Mouse (Mus musculus): ENCODE results near the gene Gatc. TPM values are rescaled to one million over a fixed set of nuclear protein-coding genes. Genes with fewer than 3 reads are reported as not detected.

The Gatc gene
- polyA plus RNA-seq, 1 experiment from 2014 or later = 27.3 TPM

GRCm38 (mm10) chr5:115327610-115328548 lies 13.1 kb downstream of the Gatc start:
- peak overlapping the region; percentile 79 for H3K4me3 ChIP-seq (replicated peaks)
- ATAC-seq (ENCODE audit: insufficient number of reproducible peaks, insufficient read depth, low FRiP score, low TSS enrichment, low read depth) = peak; percentile 34; the same call in 1 of the 2 replicates
- under 1% methylated on average over 53 of the region's 55 CpGs for WGBS

GRCm38 (mm10) chr5:115326875-115327609 lies 13.9 kb downstream of the Gatc start, which contains the start of gene Srsf9:
Srsf9 (plus strand) TSS chr5:115327177.
- peak within 1 kb of the TSS; percentile 93 for H3K9ac ChIP-seq (replicated peaks)
- H3K27me3 ChIP-seq = no peaks in the 10 kb centered on the region
- peak within 1 kb of the TSS; percentile 83 for H3K4me2 ChIP-seq
- peak within 1 kb of the TSS; percentile 79 for H3K4me3 ChIP-seq (replicated peaks)
- H3K36me3 ChIP-seq = peaks cover 27% of the 10 kb centered on the region
- under 1% methylated on average over 92 of the region's 97 CpGs for WGBS
- ATAC-seq (ENCODE audit: insufficient number of reproducible peaks, insufficient read depth, low FRiP score, low TSS enrichment, low read depth) = peak; percentile 91
- H3K4me1 ChIP-seq (replicated peaks) = peaks cover 27% of the 10 kb centered on the region
- peak within 1 kb of the TSS; percentile 93 for H3K27ac ChIP-seq
- no peaks in the 10 kb centered on the region for H3K9me3 ChIP-seq

More at GRCm38 (mm10) chr5:115327610-115328548, 13.1 kb downstream of the Gatc start:
- peak overlapping the region; percentile 93 for H3K27ac ChIP-seq
- peak overlapping the region; percentile 93 for H3K9ac ChIP-seq (replicated peaks)
- peak overlapping the region; percentile 83 for H3K4me2 ChIP-seq
- H3K4me1 ChIP-seq (replicated peaks) = peaks cover 27% of the 10 kb centered on the region
- no peaks in the 10 kb centered on the region for H3K27me3 ChIP-seq
- H3K36me3 ChIP-seq = peaks cover 35% of the 10 kb centered on the region
- no peaks in the 10 kb centered on the region for H3K9me3 ChIP-seq

- peak; percentile 75; the same call in 1 of the 2 replicates for ATAC-seq (ENCODE audit: insufficient number of reproducible peaks, insufficient read depth, low FRiP score, low TSS enrichment, low read depth)
- H3K9ac ChIP-seq (replicated peaks) = peak overlapping the region; percentile 93
- H3K27me3 ChIP-seq = no peaks in the 10 kb centered on the region
- H3K4me2 ChIP-seq = peak overlapping the region; percentile 83
- WGBS = 27% methylated on average over 11 of the region's 11 CpGs
- peaks cover 20% of the 10 kb centered on the region for H3K36me3 ChIP-seq
- H3K9me3 ChIP-seq = no peaks in the 10 kb centered on the region
- H3K4me1 ChIP-seq (replicated peaks) = peaks cover 27% of the 10 kb centered on the region
- peak overlapping the region; percentile 79 for H3K4me3 ChIP-seq (replicated peaks)
- peak overlapping the region; percentile 93 for H3K27ac ChIP-seq
Observed at GRCm38 (mm10) chr5:115326256-115326831, 14.6 kb downstream of the Gatc start.

- peak overlapping the region; percentile 37 for H3K4me3 ChIP-seq (replicated peaks)
- no peaks in the 10 kb centered on the region for H3K27me3 ChIP-seq
- under 1% methylated on average over 22 of the region's 22 CpGs for WGBS
- peak; percentile 23; the same call in 1 of the 2 replicates for ATAC-seq (ENCODE audit: insufficient number of reproducible peaks, insufficient read depth, low FRiP score, low TSS enrichment, low read depth)
- H3K9ac ChIP-seq (replicated peaks) = peak overlapping the region; percentile 40; the same call in 1 of the 2 replicates
- peaks cover 36% of the 10 kb centered on the region for H3K4me1 ChIP-seq (replicated peaks)
- H3K27ac ChIP-seq = peak overlapping the region; percentile 95
- peak overlapping the region; percentile 71 for H3K4me2 ChIP-seq
- no peaks in the 10 kb centered on the region for H3K36me3 ChIP-seq
- H3K9me3 ChIP-seq = no peaks in the 10 kb centered on the region
Observed at GRCm38 (mm10) chr5:115319004-115319940, 21.7 kb downstream of the Gatc start.

GRCm38 (mm10) chr5:115317645-115318328 lies 23.2 kb downstream of the Gatc start:
- Histone ChIP-seq H3K27me3 (no peaks in the 10 kb centered on the region), H3K36me3 (no peaks in the 10 kb centered on the region), H3K4me3 (replicated peaks) (peak overlapping the region; percentile 3), H3K4me2 (peak overlapping the region; percentile 71), H3K9me3 (no peaks in the 10 kb centered on the region), H3K27ac (peak overlapping the region; percentile 95), H3K4me1 (replicated peaks) (peaks cover 41% of the 10 kb centered on the region), H3K9ac (replicated peaks) (no peak overlapping the region)
- WGBS = under 1% methylated on average over 10 of the region's 10 CpGs
- peak; percentile 73 for ATAC-seq (ENCODE audit: insufficient number of reproducible peaks, insufficient read depth, low FRiP score, low TSS enrichment, low read depth)

GRCm38 (mm10) chr5:115316968-115317644 lies 23.9 kb downstream of the Gatc start:
- peak; percentile 39; the same call in 1 of the 2 replicates for ATAC-seq (ENCODE audit: insufficient number of reproducible peaks, insufficient read depth, low FRiP score, low TSS enrichment, low read depth)
- H3K4me3 ChIP-seq (replicated peaks) = peak overlapping the region; percentile 3; the same call in 1 of the 2 replicates
- H3K4me2 ChIP-seq = peak overlapping the region; percentile 71
- peak overlapping the region; percentile 95 for H3K27ac ChIP-seq
- 5% methylated on average over 14 of the region's 14 CpGs for WGBS
- no peaks in the 10 kb centered on the region for H3K27me3 ChIP-seq
- H3K4me1 ChIP-seq (replicated peaks) = peaks cover 41% of the 10 kb centered on the region
- no peaks in the 10 kb centered on the region for H3K9me3 ChIP-seq
- H3K9ac ChIP-seq (replicated peaks) = peak overlapping the region; percentile 50
- no peaks in the 10 kb centered on the region for H3K36me3 ChIP-seq

GRCm38 (mm10) chr5:115313668-115313943 lies 27.4 kb downstream of the Gatc start:
- no peak for ATAC-seq (ENCODE audit: insufficient number of reproducible peaks, insufficient read depth, low FRiP score, low TSS enrichment, low read depth)
- H3K4me1 ChIP-seq (replicated peaks) = peaks cover 30% of the 10 kb centered on the region
- H3K4me2 ChIP-seq = no peak overlapping the region
- H3K27me3 ChIP-seq = no peaks in the 10 kb centered on the region
- H3K4me3 ChIP-seq (replicated peaks) = no peak overlapping the region
- H3K9ac ChIP-seq (replicated peaks) = no peak overlapping the region
- no peaks in the 10 kb centered on the region for H3K9me3 ChIP-seq
- 0 out of 2 replicates have a peak overlapping the region, but pooled peaks have one; percentile 35 for H3K27ac ChIP-seq
- WGBS = 26% methylated on average over 5 of the region's 5 CpGs
- no peaks in the 10 kb centered on the region for H3K36me3 ChIP-seq

GRCm38 (mm10) chr5:115312816-115313667 lies 27.9 kb downstream of the Gatc start:
- Histone ChIP-seq H3K9ac (replicated peaks) (no peak overlapping the region), H3K36me3 (no peaks in the 10 kb centered on the region), H3K27ac (no peak overlapping the region), H3K9me3 (no peaks in the 10 kb centered on the region), H3K4me2 (no peak overlapping the region), H3K4me1 (replicated peaks) (peaks cover 24% of the 10 kb centered on the region), H3K27me3 (no peaks in the 10 kb centered on the region), H3K4me3 (replicated peaks) (no peak overlapping the region)
- no peak for ATAC-seq (ENCODE audit: insufficient number of reproducible peaks, insufficient read depth, low FRiP score, low TSS enrichment, low read depth)
- WGBS = 69% methylated on average over 10 of the region's 10 CpGs

GRCm38 (mm10) chr5:115312354-115312753 lies 28.6 kb downstream of the Gatc start:
- no peak overlapping the region for H3K27ac ChIP-seq
- H3K4me2 ChIP-seq = no peak overlapping the region
- ATAC-seq (ENCODE audit: insufficient number of reproducible peaks, insufficient read depth, low FRiP score, low TSS enrichment, low read depth) = no peak
- H3K4me3 ChIP-seq (replicated peaks) = no peak overlapping the region
- H3K27me3 ChIP-seq = no peaks in the 10 kb centered on the region
- WGBS = 83% methylated on average over 4 of the region's 4 CpGs
- peaks cover 17% of the 10 kb centered on the region for H3K4me1 ChIP-seq (replicated peaks)
- H3K36me3 ChIP-seq = no peaks in the 10 kb centered on the region
- no peaks in the 10 kb centered on the region for H3K9me3 ChIP-seq
- H3K9ac ChIP-seq (replicated peaks) = no peak overlapping the region

All from limb, embryonic 12.5 days (tissue).